Mouse (Mus musculus): Measurements from ENCODE around the gene Rad51b. TPM values are rescaled to one million over a fixed set of nuclear protein-coding genes. Genes with fewer than 3 reads are reported as not detected.

Gene Rad51b
- total and polyA plus RNA-seq, 3 experiments = 6.5 to 8.6 (median 8.5) TPM

DNA sequence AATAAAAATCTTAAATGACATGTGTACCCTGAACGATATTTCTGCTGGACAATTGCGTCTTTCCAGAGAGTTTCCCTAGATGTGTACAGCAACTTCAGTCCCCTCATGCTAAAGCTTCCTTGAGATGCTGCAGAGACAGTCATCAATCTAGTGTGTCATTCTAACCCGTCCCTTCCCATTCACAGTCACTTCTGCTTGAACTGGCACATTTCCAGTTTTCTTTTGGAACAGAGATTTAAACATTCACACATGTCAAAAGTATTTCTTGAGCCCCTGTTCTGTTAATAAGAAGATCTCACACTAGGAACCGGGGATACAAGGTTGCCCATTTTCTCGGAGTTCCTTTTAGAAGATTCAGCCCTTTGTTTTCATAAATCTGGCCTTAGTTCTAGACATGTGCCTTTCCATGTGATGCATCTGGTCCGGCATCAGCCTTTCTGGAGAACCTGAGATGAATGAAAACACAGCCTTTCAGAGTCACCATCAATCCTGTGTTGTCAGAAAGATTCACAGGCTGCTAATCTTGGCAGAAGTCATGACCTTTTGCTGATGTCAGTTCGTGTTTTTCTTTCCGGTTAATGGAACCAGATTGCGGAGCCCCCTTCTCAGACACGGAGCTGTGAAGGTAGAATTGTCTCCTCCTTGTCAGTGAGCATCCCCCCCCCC, 448.9 kb downstream of the Rad51b start:
- no peak overlapping the region for H3K27ac ChIP-seq (ENCODE audit: insufficient read depth, low read depth)
- peaks cover 5 to 20% of the 10 kb centered on the region in 2 experiments; a peak in 3 of 4 replicates for H3K4me1 ChIP-seq (ENCODE audit: control insufficient read depth in 1 of 2, insufficient read depth in 2 of 2)
- dilution Hi-C loops (cut with MboI; ENCODE audit: extremely low pct_ligation_motif_present, extremely low pct_unique_long_range_greater_than_20kb, low sequenced_read_pairs) = no loop called here
- no peaks in the 10 kb centered on the region for H3K36me3 ChIP-seq (replicated peaks in 1 of 2; ENCODE audit: control insufficient read depth in 1 of 2, insufficient read depth in 1 of 2, low read length in 1 of 2)
- no peaks in the 10 kb centered on the region for H3K27me3 ChIP-seq (replicated peaks)
- in situ Hi-C loops (cut with MboI; ENCODE audit: low pct_ligation_motif_present, low pct_unique_long_range_greater_than_20kb, low sequenced_read_pairs) = no loop called here
- H3K4me2 ChIP-seq (ENCODE audit: insufficient read depth, low read depth, poor library complexity, severe bottlenecking) = no peak overlapping the region
- H3K79me2 ChIP-seq (replicated peaks; ENCODE audit: control insufficient read depth, extremely low read depth, insufficient read depth, poor library complexity, severe bottlenecking) = no peaks in the 10 kb centered on the region
- TF ChIP-seq TCF12 (IDR thresholded peaks at IDR 0.05; ENCODE audit: low read depth, low read length) (no peak), RAD21 (IDR thresholded peaks at IDR 0.05; ENCODE audit: low read depth, low read length) (no peak)
- DNase-seq (ENCODE audit: extremely low read depth) = no peak
- H3K9ac ChIP-seq (ENCODE audit: insufficient read depth, low read depth) = no peak overlapping the region
- no peak overlapping the region for H3K4me3 ChIP-seq (replicated peaks in 1 of 3; ENCODE audit: low read depth in 2 of 3, low read length in 2 of 3, poor library complexity in 1 of 3)
- no peaks in the 10 kb centered on the region for H3K9me3 ChIP-seq (replicated peaks; ENCODE audit: low read length)

DNA sequence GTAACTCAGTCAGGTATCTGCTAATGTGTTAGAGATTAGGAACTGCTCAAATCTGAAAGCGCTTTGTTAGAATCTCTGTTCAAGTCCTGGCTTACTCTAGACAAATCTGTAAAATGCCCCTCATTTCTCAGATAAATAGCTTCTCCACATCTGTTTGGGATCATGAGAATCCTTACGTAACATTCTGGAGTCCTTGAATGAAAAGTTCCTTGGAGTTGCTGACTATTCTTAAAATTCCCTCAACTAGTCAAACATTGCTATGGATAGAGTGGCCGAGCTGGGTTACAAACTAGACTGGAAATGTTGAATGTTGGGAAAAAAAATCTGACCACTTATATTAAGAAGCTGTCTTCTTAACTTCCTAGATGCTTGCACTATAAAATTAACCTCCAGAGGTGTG, 450.5 kb downstream of the Rad51b start:
- in situ Hi-C loops (cut with MboI; ENCODE audit: low pct_ligation_motif_present, low pct_unique_long_range_greater_than_20kb, low sequenced_read_pairs) = no loop called here
- Histone ChIP-seq H3K27me3 (replicated peaks) (no peaks in the 10 kb centered on the region), H3K27ac (ENCODE audit: insufficient read depth, low read depth) (no peak overlapping the region), H3K9ac (ENCODE audit: insufficient read depth, low read depth) (no peak overlapping the region), H3K4me3 (replicated peaks in 1 of 3; ENCODE audit: low read depth in 2 of 3, low read length in 2 of 3, poor library complexity in 1 of 3) (no peak overlapping the region), H3K4me2 (ENCODE audit: insufficient read depth, low read depth, poor library complexity, severe bottlenecking) (no peak overlapping the region), H3K9me3 (replicated peaks; ENCODE audit: low read length) (no peaks in the 10 kb centered on the region), H3K36me3 (replicated peaks in 1 of 2; ENCODE audit: control insufficient read depth in 1 of 2, insufficient read depth in 1 of 2, low read length in 1 of 2) (no peaks in the 10 kb centered on the region), H3K4me1 (ENCODE audit: control insufficient read depth in 1 of 2, insufficient read depth in 2 of 2) (peaks cover 13 to 36% of the 10 kb centered on the region in 2 experiments), H3K79me2 (replicated peaks; ENCODE audit: control insufficient read depth, extremely low read depth, insufficient read depth, poor library complexity, severe bottlenecking) (no peaks in the 10 kb centered on the region)
- dilution Hi-C loops (cut with MboI; ENCODE audit: extremely low pct_ligation_motif_present, extremely low pct_unique_long_range_greater_than_20kb, low sequenced_read_pairs) = no loop called here
- TF ChIP-seq POLR2AphosphoS2 (IDR thresholded peaks at IDR 0.05; ENCODE audit: low read depth, low read length) = no peak
- TF ChIP-seq MEF2A (IDR thresholded peaks at IDR 0.05; ENCODE audit: borderline replicate concordance, low read depth, low read length) = no peak
- TF ChIP-seq MAFK (IDR thresholded peaks at IDR 0.05; ENCODE audit: insufficient replicate concordance, low read length) = no peak
- TF ChIP-seq CHD1 (IDR thresholded peaks at IDR 0.05; ENCODE audit: low read depth, low read length) = no peak
- no peak for TF ChIP-seq IRF4 (IDR thresholded peaks at IDR 0.05; ENCODE audit: low read depth, low read length)
- TF ChIP-seq CHD2 (IDR thresholded peaks at IDR 0.05; ENCODE audit: low read length) = no peak
- no peak for TF ChIP-seq EP300 (IDR thresholded peaks at IDR 0.05; ENCODE audit: low read length)
- TF ChIP-seq UBTF (IDR thresholded peaks at IDR 0.05; ENCODE audit: low read depth, low read length) = no peak
- no peak for DNase-seq (ENCODE audit: extremely low read depth)

DNA sequence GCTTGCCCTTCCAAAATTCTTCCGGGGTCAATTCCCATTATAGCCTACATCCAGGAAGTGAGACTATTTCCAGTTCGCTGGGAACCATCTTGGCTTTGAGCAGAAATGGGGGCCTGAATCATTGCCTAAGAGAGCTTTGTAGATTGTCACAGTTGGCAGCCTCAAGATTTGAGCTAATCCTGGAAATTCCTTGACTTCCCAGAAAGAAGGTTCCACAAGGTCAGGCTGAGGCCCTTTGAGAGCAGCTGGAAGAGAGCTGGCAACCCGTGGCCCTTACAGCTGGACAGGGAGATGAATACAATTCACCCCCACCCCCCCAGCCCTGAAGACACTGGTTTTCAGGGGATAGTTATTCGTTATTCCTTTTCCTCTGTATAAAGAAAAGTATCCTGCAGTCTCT, 451.8 kb downstream of the Rad51b start:
- Histone ChIP-seq H3K4me3 (replicated peaks in 1 of 3; ENCODE audit: low read depth in 2 of 3, low read length in 2 of 3, poor library complexity in 1 of 3) (no peak overlapping the region), H3K4me1 (ENCODE audit: control insufficient read depth in 1 of 2, insufficient read depth in 2 of 2) (peaks cover 13 to 38% of the 10 kb centered on the region in 2 experiments), H3K36me3 (replicated peaks in 1 of 2; ENCODE audit: control insufficient read depth in 1 of 2, insufficient read depth in 1 of 2, low read length in 1 of 2) (no peaks in the 10 kb centered on the region), H3K79me2 (replicated peaks; ENCODE audit: control insufficient read depth, extremely low read depth, insufficient read depth, poor library complexity, severe bottlenecking) (no peaks in the 10 kb centered on the region), H3K27me3 (replicated peaks) (no peaks in the 10 kb centered on the region), H3K4me2 (ENCODE audit: insufficient read depth, low read depth, poor library complexity, severe bottlenecking) (no peak overlapping the region), H3K9ac (ENCODE audit: insufficient read depth, low read depth) (no peak overlapping the region), H3K9me3 (replicated peaks; ENCODE audit: low read length) (no peaks in the 10 kb centered on the region), H3K27ac (ENCODE audit: insufficient read depth, low read depth) (no peak overlapping the region)
- DNase-seq (ENCODE audit: extremely low read depth) = no peak
- in situ Hi-C loops (cut with MboI; ENCODE audit: low pct_ligation_motif_present, low pct_unique_long_range_greater_than_20kb, low sequenced_read_pairs) (no loop called here), dilution Hi-C loops (cut with MboI; ENCODE audit: extremely low pct_ligation_motif_present, extremely low pct_unique_long_range_greater_than_20kb, low sequenced_read_pairs) (no loop called here)
- TF ChIP-seq MAZ (IDR thresholded peaks at IDR 0.05; ENCODE audit: low read depth, low read length) (no peak), JUND (conservative IDR thresholded peaks at IDR 0.05; ENCODE audit: low read depth, low read length) (no peak), NELFE (IDR thresholded peaks at IDR 0.05; ENCODE audit: low read depth, low read length) (no peak), E2F4 (IDR thresholded peaks at IDR 0.05; ENCODE audit: insufficient replicate concordance, low read depth, low read length) (no peak), POLR2AphosphoS2 (IDR thresholded peaks at IDR 0.05; ENCODE audit: low read depth, low read length) (no peak), TBP (conservative IDR thresholded peaks at IDR 0.05; ENCODE audit: low read depth, low read length) (no peak), NRF1 (IDR thresholded peaks at IDR 0.05; ENCODE audit: low read depth, low read length) (no peak), UBTF (IDR thresholded peaks at IDR 0.05; ENCODE audit: low read depth, low read length) (no peak), JUN (IDR thresholded peaks at IDR 0.05; ENCODE audit: insufficient read depth, low read depth, low read length) (no peak), ZKSCAN1 (IDR thresholded peaks at IDR 0.05; ENCODE audit: borderline replicate concordance, low read depth, low read length) (no peak), MYC (IDR thresholded peaks at IDR 0.05; ENCODE audit: low read depth, low read length) (no peak)
